Mouse (Mus musculus) bone marrow, adult 2 months (tissue): ENCODE data around the gene Fam78b.

Experiments
- CTCF ChIP-seq: fragments of 200-500 bp; IDR thresholded peaks from 2 replicates; pipeline ENCODE4 v1.5.1; 2011; ENCODE audit warnings: low read length, control low read depth; ENCODE audit not compliant: control insufficient read depth, insufficient read depth
- POLR2A ChIP-seq: fragments of 200-500 bp; IDR thresholded peaks from 2 replicates; pipeline ENCODE4 v1.6.1; 2011; ENCODE audit warnings: low read depth, mild to moderate bottlenecking, control low read depth, low read length, borderline replicate concordance; ENCODE audit not compliant: control insufficient read depth

DNA sequence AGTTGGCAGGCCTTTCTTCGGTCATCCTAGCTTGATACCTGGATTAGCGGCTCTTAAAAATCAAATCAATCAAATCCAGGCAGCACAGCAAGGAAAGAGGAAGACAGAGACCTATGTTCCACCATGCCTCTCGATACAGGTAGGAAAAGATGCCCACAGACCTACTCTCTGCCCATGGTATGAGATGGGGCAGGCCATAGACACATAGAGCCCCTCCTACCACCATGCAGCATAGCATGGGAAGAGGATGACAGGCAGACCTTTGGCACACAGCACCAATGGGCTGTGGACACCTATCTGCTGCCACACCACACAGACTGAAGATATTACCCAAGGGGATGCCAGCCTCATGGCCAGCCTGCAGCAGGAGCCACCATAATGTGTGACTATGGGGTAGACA is 124.7 kb downstream of the Fam78b start:
- TF ChIP-seq CTCF (no peak), POLR2A (no peak)
